Mouse (Mus musculus): ENCODE measurements around the gene Fam110c. TPM values are rescaled to one million over a fixed set of nuclear protein-coding genes. Genes with fewer than 3 reads are reported as not detected.

Gene Fam110c
- polyA plus RNA-seq, 1 experiment from 2014 or later = 2.4 TPM

GRCm38 (mm10) chr12:31126071-31126470, 52.4 kb downstream of the Fam110c start:
- ATAC-seq (replicated peaks; ENCODE audit: low FRiP score) (no peak), DNase-seq (ENCODE audit: low spot score) (no peak)
- H3K9me3 ChIP-seq (ENCODE audit: control insufficient read depth, low read length) = no peaks in the 10 kb centered on the region
- H3K4me2 ChIP-seq = no peak overlapping the region
- H3K4me3 ChIP-seq (ENCODE audit: low read depth, low read length) = no peak overlapping the region
- no peaks in the 10 kb centered on the region for H3K27me3 ChIP-seq (replicated peaks; ENCODE audit: control insufficient read depth, insufficient read depth, low read length)
- no peaks in the 10 kb centered on the region for H3K4me1 ChIP-seq (replicated peaks; ENCODE audit: control insufficient read depth, insufficient read depth, low read length)
- no peak overlapping the region for H3K27ac ChIP-seq (ENCODE audit: low read depth, low read length)
- no peaks in the 10 kb centered on the region for H3K36me3 ChIP-seq (ENCODE audit: control insufficient read depth, insufficient read depth, low read length)
- H3K9ac ChIP-seq (ENCODE audit: low read depth, low read length) = no peak overlapping the region
- WGBS = 32% methylated on average over 1 of the region's 1 CpGs

GRCm38 (mm10) chr12:31129548-31129947, 55.9 kb downstream of the Fam110c start:
- ATAC-seq (replicated peaks; ENCODE audit: low FRiP score) = no peak
- DNase-seq (ENCODE audit: low spot score) = no peak
- Histone ChIP-seq H3K27me3 (replicated peaks; ENCODE audit: control insufficient read depth, insufficient read depth, low read length) (no peaks in the 10 kb centered on the region), H3K4me3 (ENCODE audit: low read depth, low read length) (no peak overlapping the region), H3K27ac (ENCODE audit: low read depth, low read length) (no peak overlapping the region), H3K9ac (ENCODE audit: low read depth, low read length) (no peak overlapping the region), H3K4me1 (replicated peaks; ENCODE audit: control insufficient read depth, insufficient read depth, low read length) (no peaks in the 10 kb centered on the region), H3K36me3 (ENCODE audit: control insufficient read depth, insufficient read depth, low read length) (no peaks in the 10 kb centered on the region), H3K9me3 (ENCODE audit: control insufficient read depth, low read length) (no peaks in the 10 kb centered on the region), H3K4me2 (no peak overlapping the region)
- 78% methylated on average over 4 of the region's 4 CpGs for WGBS

Other genes starting within 250 kb of the Fam110c start
- not detected in 2 replicates for gene Alkal2, start 189.5 kb upstream of the Fam110c start, polyA plus RNA-seq (2014; fragmentation: Nextera tagmentation; extraction: Ambion mirVana)
- gene Acp1, start 162.3 kb upstream of the Fam110c start, polyA plus RNA-seq (2014; fragmentation: Nextera tagmentation; extraction: Ambion mirVana) = 308 and 350 TPM in 2 replicates
- gene Sh3yl1, start 162.2 kb upstream of the Fam110c start, polyA plus RNA-seq (2014; fragmentation: Nextera tagmentation; extraction: Ambion mirVana) = 19.9 and 20.8 TPM in 2 replicates
- gene Gm6993, start 166.9 kb downstream of the Fam110c start, polyA plus RNA-seq (2014; fragmentation: Nextera tagmentation; extraction: Ambion mirVana) = not detected in 2 replicates
- gene Lamb1, start 191.4 kb downstream of the Fam110c start, polyA plus RNA-seq (2014; fragmentation: Nextera tagmentation; extraction: Ambion mirVana) = 16.2 and 17.0 TPM in 2 replicates

Data from liver, embryonic 11.5 days (tissue).